Mouse (Mus musculus): ENCODE results near the gene Cox6a1. TPM values are rescaled to one million over a fixed set of nuclear protein-coding genes. Genes with fewer than 3 reads are reported as not detected.

Gene Cox6a1
- polyA plus RNA-seq, 1 experiment from 2014 or later, result 795 TPM

DNA sequence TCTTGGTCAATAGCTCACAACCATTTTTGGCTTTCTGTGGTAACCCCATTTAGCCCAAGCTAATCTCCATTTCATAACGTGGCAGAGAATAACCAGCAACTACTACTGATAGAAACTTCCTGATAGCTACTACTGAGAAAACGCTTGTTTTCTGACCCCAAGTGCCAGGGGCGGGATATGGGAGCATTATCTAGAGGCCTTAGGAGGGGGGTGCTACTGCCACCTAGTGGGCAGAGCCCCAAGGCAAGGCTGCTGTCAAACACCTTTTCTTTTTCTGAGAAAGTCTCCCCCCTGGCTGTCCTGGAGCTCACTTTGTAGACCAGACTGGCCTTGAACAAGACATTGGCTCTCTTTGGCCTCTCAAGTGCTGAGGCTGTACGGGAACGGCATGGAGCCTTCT lies 1.2 kb downstream of the Cox6a1 start:
- Histone ChIP-seq H3K9me3 (replicated peaks) (no peaks in the 10 kb centered on the region), H3K4me3 (replicated peaks) (peak overlapping the region; percentile 96), H3K4me2 (peak overlapping the region; percentile 90), H3K36me3 (peaks cover 43% of the 10 kb centered on the region), H3K27ac (peak overlapping the region; percentile 82), H3K9ac (peak overlapping the region; percentile 92), H3K27me3 (no peaks in the 10 kb centered on the region), H3K4me1 (replicated peaks) (peaks cover 34% of the 10 kb centered on the region)
- DNase-seq, result peak; percentile 84
- ATAC-seq (ENCODE audit: low read depth), result peak; percentile 70
- WGBS (ENCODE audit: insufficient replicate concordance), result 0% methylated on average over 5 of the region's 5 CpGs

DNA sequence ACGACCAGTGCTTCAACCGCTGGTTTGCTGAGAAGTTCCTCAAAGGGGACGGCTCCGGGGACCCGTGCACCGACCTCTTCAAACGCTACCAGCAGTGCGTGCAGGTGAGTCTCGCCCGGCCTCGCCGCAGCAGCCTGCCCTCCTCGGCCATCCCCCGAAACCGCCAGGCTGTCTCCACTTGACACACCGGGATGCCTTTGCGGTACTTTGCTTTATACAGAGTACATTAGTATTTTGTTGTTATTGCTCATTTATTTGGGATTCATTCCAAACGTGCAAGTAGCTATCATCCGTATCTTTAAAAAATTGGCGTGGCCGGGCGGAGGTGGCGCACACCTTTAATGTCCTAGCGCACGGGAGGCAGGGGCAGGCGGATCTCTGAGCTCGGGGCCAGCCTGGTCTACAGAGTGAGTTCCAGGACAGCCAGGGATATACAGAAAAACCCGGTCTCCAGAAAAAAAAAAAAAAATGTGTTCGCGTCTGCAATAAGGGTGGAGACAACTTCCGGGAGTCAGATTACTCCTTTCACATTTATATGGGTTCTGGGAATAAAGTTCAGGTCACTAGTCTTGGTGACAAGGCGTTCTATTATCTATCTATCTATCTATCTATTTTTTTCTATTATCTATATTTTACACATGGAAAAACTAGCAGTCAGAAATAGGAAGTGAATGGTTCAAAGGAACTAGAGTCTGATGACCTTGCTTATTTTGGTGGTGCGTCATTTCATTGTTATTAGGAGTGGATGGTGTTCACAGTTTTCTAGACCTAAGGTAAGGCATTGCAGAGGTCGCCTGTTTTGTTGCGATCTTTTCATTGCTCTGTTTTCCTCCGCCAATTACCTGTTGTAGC lies 7.2 kb downstream of the Cox6a1 start:
- Histone ChIP-seq H3K36me3 (peaks cover 62% of the 10 kb centered on the region), H3K4me1 (replicated peaks) (peaks cover 58% of the 10 kb centered on the region), H3K4me3 (replicated peaks) (peak overlapping the region; percentile 88), H3K27me3 (no peaks in the 10 kb centered on the region), H3K27ac (peak overlapping the region; percentile 90), H3K9me3 (replicated peaks) (no peaks in the 10 kb centered on the region), H3K9ac (peak overlapping the region; percentile 94), H3K4me2 (peak overlapping the region; percentile 85)
- 6% methylated on average over 36 of the region's 36 CpGs for WGBS (ENCODE audit: insufficient replicate concordance)
- DNase-seq (no peak), ATAC-seq (ENCODE audit: low read depth) (peak; percentile 60)

DNA sequence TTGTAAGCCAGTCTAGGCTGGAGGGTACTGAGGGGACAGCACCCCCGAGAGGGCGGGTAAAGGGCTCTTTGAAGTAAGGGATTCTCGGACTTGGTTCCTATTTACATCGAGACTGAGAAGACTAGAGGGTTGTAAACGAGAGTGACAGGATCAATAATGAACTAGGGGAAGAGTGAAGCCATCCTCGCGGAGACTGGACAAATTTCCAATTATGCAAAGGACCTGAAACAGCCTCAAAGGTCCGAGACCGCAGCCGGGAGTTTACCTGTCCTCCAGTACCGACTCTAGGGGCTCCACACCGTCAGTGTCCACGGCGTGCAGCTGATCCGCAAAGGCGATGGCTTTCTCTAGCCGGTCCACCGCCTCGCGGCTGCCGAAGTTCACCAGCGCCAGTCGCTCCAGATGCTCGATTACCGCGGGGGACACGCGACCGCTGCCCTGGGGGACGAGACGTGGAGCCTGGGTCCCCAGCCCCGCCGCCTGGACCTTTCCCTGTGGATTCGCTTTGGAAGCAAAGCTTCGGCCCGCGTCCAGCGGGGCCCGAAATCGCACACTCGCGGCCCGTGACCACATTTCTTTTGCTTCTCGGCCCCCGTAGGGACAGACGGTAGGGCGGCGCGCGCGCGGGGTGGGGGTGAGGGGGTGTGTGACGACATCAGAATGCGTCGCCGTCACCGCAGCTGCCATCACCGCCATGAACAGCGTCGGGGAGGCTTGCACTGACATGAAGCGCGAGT lies 8.0 kb downstream of the Cox6a1 start, which contains the start of the genes Gatc and Triap1:
Gene Gatc (minus strand): TSS at position 602 of the 737 bp plus-strand sequence.
Gene Triap1 (plus strand): TSS at position 649 of the 737 bp plus-strand sequence.
- peaks cover 61% of the 10 kb centered on the region for H3K4me1 ChIP-seq (replicated peaks)

DNA sequence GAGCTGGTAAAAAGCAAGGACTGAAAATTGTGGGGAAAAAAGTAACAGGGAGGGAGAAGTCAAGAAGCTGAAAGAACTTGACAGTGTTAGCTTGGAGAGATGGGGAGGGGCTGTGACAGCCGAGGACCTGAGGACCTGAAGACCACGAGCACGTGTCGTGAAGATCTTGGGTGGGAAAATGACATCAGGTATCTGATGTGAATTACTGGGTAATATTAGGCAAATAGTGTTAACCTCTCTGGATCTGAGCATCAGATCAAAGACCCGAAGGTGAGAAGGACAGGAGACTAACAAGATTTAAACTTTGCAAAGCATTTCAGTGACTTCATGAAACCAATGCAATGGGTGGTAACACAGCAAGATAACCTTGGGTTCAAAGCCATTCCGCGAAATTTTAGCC lies 8.8 kb downstream of the Cox6a1 start:
- H3K9ac ChIP-seq, result peak overlapping the region; percentile 94
- H3K9me3 ChIP-seq (replicated peaks), result no peaks in the 10 kb centered on the region
- ATAC-seq (ENCODE audit: low read depth) (no peak), DNase-seq (no peak)
- peak overlapping the region; percentile 85 for H3K4me2 ChIP-seq
- no peaks in the 10 kb centered on the region for H3K27me3 ChIP-seq
- H3K4me3 ChIP-seq (replicated peaks), result peak overlapping the region; percentile 88
- H3K36me3 ChIP-seq, result peaks cover 63% of the 10 kb centered on the region
- WGBS (ENCODE audit: insufficient replicate concordance), result 10% methylated on average over 7 of the region's 7 CpGs
- H3K27ac ChIP-seq, result peak overlapping the region; percentile 90; the same call in 1 of the 2 replicates
- H3K4me1 ChIP-seq (replicated peaks), result peaks cover 67% of the 10 kb centered on the region

More for the DNA sequence above, 8.0 kb downstream of the Cox6a1 start, which contains the start of the genes Gatc and Triap1:
- Histone ChIP-seq H3K27ac (peak within 1 kb of the TSS; percentile 90), H3K9me3 (replicated peaks) (no peaks in the 10 kb centered on the region), H3K4me2 (peak within 1 kb of the TSS; percentile 85), H3K9ac (peak within 1 kb of the TSS; percentile 94), H3K36me3 (peaks cover 63% of the 10 kb centered on the region), H3K27me3 (no peaks in the 10 kb centered on the region), H3K4me3 (replicated peaks) (peak within 1 kb of the TSS; percentile 88)
- DNase-seq (peak; percentile 82), ATAC-seq (ENCODE audit: low read depth) (peak; percentile 89)
- under 1% methylated on average over 62 of the region's 62 CpGs for WGBS (ENCODE audit: insufficient replicate concordance)

DNA sequence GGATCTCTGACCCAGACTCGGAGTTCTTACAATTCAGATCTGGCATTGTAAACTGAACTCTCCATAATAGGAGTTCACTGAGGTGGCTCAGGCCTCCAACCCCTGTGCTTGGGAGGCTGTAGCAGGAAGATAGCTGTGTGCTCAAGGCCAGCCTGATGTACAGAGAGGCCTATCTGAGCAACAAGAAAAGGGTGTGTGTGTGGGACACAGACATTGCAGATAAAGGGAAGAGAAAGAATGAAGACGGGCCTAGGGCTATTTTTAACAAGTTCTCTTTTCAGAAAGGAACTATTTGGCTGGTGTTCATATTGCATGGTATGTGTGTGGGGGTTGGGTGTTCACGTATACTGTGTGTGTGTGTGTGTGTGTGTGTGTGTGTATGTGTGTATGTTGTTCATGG lies 15.2 kb downstream of the Cox6a1 start:
- 26% methylated on average over 3 of the region's 3 CpGs for WGBS (ENCODE audit: insufficient replicate concordance)
- DNase-seq (peak; percentile 69), ATAC-seq (ENCODE audit: low read depth) (peak; percentile 99)
- H3K4me2 ChIP-seq, result peak overlapping the region; percentile 55
- peak overlapping the region; percentile 90 for H3K27ac ChIP-seq
- H3K9ac ChIP-seq, result peak overlapping the region; percentile 67
- H3K9me3 ChIP-seq (replicated peaks), result no peaks in the 10 kb centered on the region
- peaks cover 91% of the 10 kb centered on the region for H3K4me1 ChIP-seq (replicated peaks)
- peak overlapping the region; percentile 19 for H3K4me3 ChIP-seq (replicated peaks)
- H3K36me3 ChIP-seq, result peaks cover 93% of the 10 kb centered on the region
- no peaks in the 10 kb centered on the region for H3K27me3 ChIP-seq

DNA sequence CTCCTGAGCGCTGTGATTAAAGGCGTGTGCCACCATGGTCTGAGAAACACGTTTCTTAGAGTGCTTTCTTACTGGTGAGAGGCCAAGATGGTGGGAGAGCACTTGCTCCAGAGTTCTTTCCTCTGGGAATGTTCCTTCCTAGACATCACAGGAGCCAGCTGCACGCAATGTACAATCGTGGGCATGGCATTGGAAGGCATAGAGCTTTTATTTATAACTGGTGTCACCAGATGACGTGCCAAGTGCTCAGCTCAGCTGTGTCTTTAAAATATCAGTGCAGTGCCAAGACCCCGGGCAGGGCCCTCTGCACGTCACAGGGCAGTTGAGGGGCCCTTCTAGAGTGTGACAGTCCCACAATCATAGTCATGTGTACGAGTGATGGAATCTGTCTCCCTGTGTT lies 17.8 kb downstream of the Cox6a1 start:
- no peak overlapping the region for H3K4me2 ChIP-seq

DNA sequence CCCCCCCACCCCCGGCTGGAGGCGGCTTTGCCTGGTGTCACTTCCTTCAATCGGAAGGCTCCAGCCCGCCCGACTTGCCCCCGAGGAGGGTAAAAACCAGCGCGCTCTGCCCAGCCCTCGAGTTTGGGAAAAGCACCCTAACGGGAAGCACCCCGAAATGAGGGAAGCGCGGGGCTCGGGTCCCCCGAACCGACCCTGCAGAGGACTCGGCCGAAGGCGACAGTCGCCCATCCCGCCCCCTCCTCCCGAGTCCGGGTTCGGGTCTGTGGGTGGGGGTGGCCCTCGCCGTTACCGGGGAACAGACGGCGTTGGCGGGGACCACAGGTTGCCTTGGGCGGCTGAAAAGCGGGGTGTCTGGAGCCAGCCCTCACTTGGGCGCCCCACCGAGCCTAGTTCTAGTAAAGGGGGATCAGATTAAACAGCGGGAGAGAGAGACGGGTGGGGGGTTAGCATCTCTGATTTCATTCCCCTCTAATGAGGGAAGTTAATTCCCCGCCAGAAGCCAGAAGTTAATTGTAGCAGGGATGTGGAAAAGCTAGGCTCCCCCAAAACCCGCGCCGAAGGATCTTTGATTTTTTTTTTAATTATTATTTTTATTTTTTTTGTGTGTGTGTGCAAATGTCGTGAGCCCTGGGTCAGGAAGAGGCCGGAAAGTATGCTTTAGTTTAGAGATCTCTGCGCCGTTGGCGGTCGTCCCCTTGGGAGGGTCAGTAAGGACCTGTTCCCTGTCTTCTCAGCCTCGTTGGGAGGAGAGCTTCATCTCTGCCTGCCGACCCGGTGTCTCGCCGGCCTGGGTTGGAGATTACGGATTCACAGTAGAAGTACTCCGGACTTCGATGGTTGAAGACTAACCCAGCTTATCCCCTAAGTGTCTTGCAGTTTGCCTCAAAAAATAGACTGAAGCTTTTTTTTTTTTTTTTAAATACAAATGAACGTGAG lies 20.9 kb downstream of the Cox6a1 start:
- Histone ChIP-seq H3K4me2 (peak overlapping the region; percentile 86), H3K4me3 (replicated peaks) (peak overlapping the region; percentile 96), H3K27ac (peak overlapping the region; percentile 95), H3K4me1 (replicated peaks) (peaks cover 68% of the 10 kb centered on the region), H3K27me3 (no peaks in the 10 kb centered on the region), H3K9ac (peak overlapping the region; percentile 99), H3K36me3 (peaks cover 38% of the 10 kb centered on the region), H3K9me3 (replicated peaks) (no peaks in the 10 kb centered on the region)
- 1% methylated on average over 53 of the region's 55 CpGs for WGBS (ENCODE audit: insufficient replicate concordance)
- ATAC-seq (ENCODE audit: low read depth) (peak; percentile 3; the same call in 1 of the 2 replicates), DNase-seq (peak; percentile 24)

More for the DNA sequence above, 17.8 kb downstream of the Cox6a1 start:
- no peaks in the 10 kb centered on the region for H3K9me3 ChIP-seq (replicated peaks)
- DNase-seq, result no peak
- no peak overlapping the region for H3K4me3 ChIP-seq (replicated peaks)
- no peaks in the 10 kb centered on the region for H3K27me3 ChIP-seq
- peaks cover 81% of the 10 kb centered on the region for H3K4me1 ChIP-seq (replicated peaks)
- peaks cover 69% of the 10 kb centered on the region for H3K36me3 ChIP-seq
- no peak for ATAC-seq (ENCODE audit: low read depth)
- peak overlapping the region; percentile 90 for H3K27ac ChIP-seq
- peak overlapping the region; percentile 15; the same call in 1 of the 2 replicates for H3K9ac ChIP-seq
- WGBS (ENCODE audit: insufficient replicate concordance), result 71% methylated on average over 9 of the region's 9 CpGs

DNA sequence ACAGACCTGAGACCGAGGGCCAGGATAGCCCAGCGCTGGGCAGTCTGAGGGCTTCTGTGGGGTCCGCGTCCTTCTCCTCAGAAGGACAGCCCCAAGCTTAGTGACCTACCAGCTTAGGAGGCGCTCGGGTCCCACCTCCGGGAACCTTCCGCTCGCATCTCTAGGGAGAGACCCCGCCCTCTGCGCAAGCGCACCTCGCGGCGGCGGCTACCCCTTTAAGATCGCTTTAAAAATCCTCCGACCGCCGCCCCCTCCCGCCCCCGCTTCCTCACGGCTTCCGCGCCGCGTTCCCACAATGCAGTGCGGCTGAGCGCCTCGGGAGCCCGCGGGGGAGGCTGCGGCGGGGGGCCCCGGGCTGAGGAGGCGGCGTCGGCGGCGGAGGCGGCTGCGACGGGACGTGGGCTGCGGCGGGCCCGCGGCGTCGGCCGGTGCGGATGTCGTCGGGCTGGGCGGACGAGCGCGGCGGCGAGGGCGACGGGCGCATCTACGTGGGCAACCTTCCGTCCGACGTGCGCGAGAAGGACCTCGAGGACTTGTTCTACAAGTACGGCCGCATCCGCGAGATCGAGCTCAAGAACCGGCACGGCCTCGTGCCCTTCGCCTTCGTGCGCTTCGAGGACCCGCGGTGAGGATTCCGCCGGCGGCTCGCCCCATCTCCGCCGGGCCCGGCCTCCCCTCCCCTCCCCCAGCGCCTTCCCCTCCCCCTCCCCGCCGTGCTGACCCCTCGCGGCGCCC lies 21.7 kb downstream of the Cox6a1 start, which contains the start of gene Srsf9:
Gene Srsf9 (plus strand): TSS at position 303 of the 735 bp plus-strand sequence.
- peak within 1 kb of the TSS; percentile 86 for H3K4me2 ChIP-seq
- peaks cover 60% of the 10 kb centered on the region for H3K4me1 ChIP-seq (replicated peaks)
- peak within 1 kb of the TSS; percentile 99 for H3K9ac ChIP-seq
- DNase-seq, result peak; percentile 91
- peak within 1 kb of the TSS; percentile 96 for H3K4me3 ChIP-seq (replicated peaks)
- H3K27me3 ChIP-seq, result no peaks in the 10 kb centered on the region
- peak; percentile 88 for ATAC-seq (ENCODE audit: low read depth)
- peak within 1 kb of the TSS; percentile 95 for H3K27ac ChIP-seq
- H3K36me3 ChIP-seq, result peaks cover 29% of the 10 kb centered on the region
- no peaks in the 10 kb centered on the region for H3K9me3 ChIP-seq (replicated peaks)
- under 1% methylated on average over 88 of the region's 97 CpGs for WGBS (ENCODE audit: insufficient replicate concordance)

DNA sequence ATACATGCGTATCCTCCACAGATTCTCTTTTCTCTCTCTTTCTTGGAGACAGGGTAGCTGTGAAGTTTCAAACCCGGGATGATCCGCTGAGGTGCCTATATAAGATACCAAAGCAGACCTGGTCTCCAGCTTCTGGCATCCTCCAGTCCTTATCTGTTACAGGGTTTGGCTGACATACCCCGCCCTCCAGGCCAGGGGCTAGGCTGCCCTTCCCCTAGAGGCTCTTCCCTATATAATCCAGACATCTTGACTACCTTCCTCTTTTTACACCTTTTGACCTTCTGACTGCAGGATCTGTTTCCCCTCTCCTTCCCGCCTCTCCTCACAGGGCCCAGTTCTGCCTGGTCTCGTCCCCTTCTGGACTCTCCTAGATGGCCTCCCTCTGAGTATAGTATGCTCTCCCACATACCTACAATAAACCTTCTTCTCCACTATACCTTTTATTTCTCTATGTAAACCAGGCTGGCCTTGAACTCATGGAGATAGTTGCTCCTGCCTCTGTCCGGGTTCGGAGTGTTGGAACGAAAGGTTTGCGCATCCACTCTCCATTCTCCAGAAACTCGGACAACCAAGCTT lies 22.4 kb downstream of the Cox6a1 start:
- Histone ChIP-seq H3K9ac (peak overlapping the region; percentile 99), H3K4me2 (peak overlapping the region; percentile 86), H3K27me3 (no peaks in the 10 kb centered on the region), H3K36me3 (peaks cover 22% of the 10 kb centered on the region), H3K9me3 (replicated peaks) (no peaks in the 10 kb centered on the region), H3K4me1 (replicated peaks) (peaks cover 53% of the 10 kb centered on the region), H3K27ac (peak overlapping the region; percentile 95), H3K4me3 (replicated peaks) (peak overlapping the region; percentile 96)
- ATAC-seq (ENCODE audit: low read depth) (peak; percentile 85), DNase-seq (peak; percentile 68)
- WGBS (ENCODE audit: insufficient replicate concordance), result 9% methylated on average over 11 of the region's 11 CpGs
